In the genomic region with DNA sequence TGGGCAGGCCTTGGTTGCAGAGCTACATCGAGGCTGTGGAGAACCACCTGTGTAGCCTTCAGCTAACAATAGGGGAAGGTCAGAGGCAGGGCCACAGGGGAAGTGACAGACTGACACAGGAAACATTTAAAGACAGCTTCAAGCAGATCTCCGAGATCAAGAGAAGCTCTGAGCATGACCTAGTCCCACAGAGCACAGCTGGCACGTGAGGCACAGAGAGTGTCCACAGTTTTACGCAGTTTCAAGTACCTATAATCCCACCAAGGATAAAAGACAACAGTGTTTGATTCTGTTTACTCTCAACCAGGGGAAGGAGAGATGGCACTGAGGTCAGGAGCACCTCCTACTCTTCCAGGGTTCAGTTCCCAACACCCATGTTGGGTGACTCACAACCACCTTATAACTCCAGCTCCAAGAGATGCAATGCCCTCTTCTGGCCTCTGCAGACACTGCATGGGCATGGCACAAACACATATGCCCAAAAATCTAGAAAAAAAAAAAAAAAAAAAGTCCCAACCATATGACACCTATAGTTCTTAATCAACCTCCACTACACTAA, we compare ENCODE assay signal across 9 mouse cellular contexts.
A peak's percentile ranks its signal among the peaks of the same experiment; 100 is the strongest.
DNase-seq lines count a peak whose midpoint lies in the region; ATAC-seq and TF ChIP-seq lines count a peak whose summit lies in the region.
"Had no signal": no experiment of that assay in that cellular context is flagged by ENCODE, and none has a peak within 500 bp of the region (broad histone marks: within the 10 kb centered on the region; RNA-seq: fewer than 3 reads in every experiment).

No protein-coding gene starts in this region.

- no peaks in the 10 kb centered on the region for H3K27me3 ChIP-seq in liver, postnatal 0 days (ENCODE audit: insufficient read depth, low read length)
- H3K27me3 ChIP-seq: forebrain, embryonic 13.5 days had no signal

- H3K4me3 ChIP-seq in liver, postnatal 0 days (ENCODE audit: low read depth, low read length) = no peak overlapping the region
- H3K4me3 ChIP-seq: forebrain, embryonic 13.5 days had no signal

- TF ChIP-seq EP300 in liver, postnatal 0 days (IDR thresholded peaks at IDR 0.05; ENCODE audit: low read depth) = no peak

- peak overlapping the region; percentile 98 for H3K27ac ChIP-seq in liver, postnatal 0 days (ENCODE audit: low read depth)

- peaks cover 65% of the 10 kb centered on the region for H3K4me1 ChIP-seq in liver, postnatal 0 days (ENCODE audit: insufficient read depth)

- ATAC-seq in liver, postnatal 0 days = peak; percentile 19; the same call in 1 of the 2 replicates
- ATAC-seq: forebrain, embryonic 13.5 days had no signal

- peak; percentile 49 for TF ChIP-seq CTCF in liver, postnatal 0 days (IDR thresholded peaks at IDR 0.05; ENCODE audit: low read depth)

- intact Hi-C loops in heart, postnatal 10 days (cut with DNase I) = no loop called here

- H3K4me2 ChIP-seq in liver, postnatal 0 days (ENCODE audit: low read depth, low read length) = peak overlapping the region; percentile 40; the same call in 1 of the 2 replicates
- H3K4me2 ChIP-seq: forebrain, embryonic 13.5 days had no signal

- peaks cover 5% of the 10 kb centered on the region; the same call in 1 of the 2 replicates for H3K36me3 ChIP-seq in liver, postnatal 0 days (replicated peaks; ENCODE audit: insufficient read depth, low read length)

- peak; percentile 95 for DNase-seq in heart, adult 11 months
- no peak for DNase-seq in heart, postnatal 10 days
- peak; percentile 37 to 51 for DNase-seq in spleen, adult 18-20 months
- no peak for DNase-seq in spleen, adult 12 weeks (ENCODE audit: low spot score)
- DNase-seq in liver, postnatal 0 days = no peak
- peak; percentile 75 for DNase-seq in thymus, postnatal 4 days
- no peak for DNase-seq in testis, postnatal 14 days (ENCODE audit: low spot score)
- DNase-seq in adrenal gland, postnatal 25 days = no peak

- 21% methylated on average over 4 of the region's 4 CpGs for WGBS in liver, postnatal 0 days (ENCODE audit: insufficient replicate concordance)

- H3K9me3 ChIP-seq in liver, postnatal 0 days (ENCODE audit: low read length) = no peaks in the 10 kb centered on the region

- H3K9ac ChIP-seq in liver, postnatal 0 days (replicated peaks) = peak overlapping the region; percentile 37; the same call in 1 of the 2 replicates
- H3K9ac ChIP-seq: forebrain, embryonic 13.5 days had no signal

Comparison
In these comparisons a context has a peak if more than half of its experiments do, and no peak if none do; other contexts are left out.
1. DNase-seq: peak in heart, adult 11 months (single experiment), spleen, adult 18-20 months (2 of 2) and thymus, postnatal 4 days (single experiment); none in heart, postnatal 10 days (0 of 2), spleen, adult 12 weeks (single experiment), liver, postnatal 0 days (single experiment), testis, postnatal 14 days (single experiment) and adrenal gland, postnatal 25 days (single experiment).